Mouse (Mus musculus): Measurements from ENCODE around the gene C1rl.
"Not testable (repeated sequence)": the region's sequence is repeated elsewhere in the genome, so short reads cannot be mapped to it uniquely, and the experiment has no call there.

C1rl gene

GRCm38 (mm10) chr6:124555956-124556355, 63.0 kb downstream of the C1rl start:
- not testable (repeated sequence) for ATAC-seq (ENCODE audit: insufficient number of reproducible peaks, low FRiP score, low TSS enrichment)
